Mouse (Mus musculus): Measurements from ENCODE around the gene Cep131.

GRCm38 (mm10) chr11:120090661-120091060, 4.0 kb upstream of the Cep131 start:
- TF ChIP-seq EP300 (IDR thresholded peaks at IDR 0.05; ENCODE audit: low read depth) (no peak), CTCF (IDR thresholded peaks at IDR 0.05; ENCODE audit: low read depth) (no peak)

Measured in liver, postnatal 0 days (tissue).